9 mouse cellular contexts compared by ENCODE assay signal in genomic region chr14:123659921-123660385, GRCm38 (mm10). TPM values are rescaled to one million over a fixed set of nuclear protein-coding genes. Genes with fewer than 3 reads are reported as not detected.
DNase-seq lines count a peak whose midpoint lies in the region; ATAC-seq and TF ChIP-seq lines count a peak whose summit lies in the region.
"Had no signal": no experiment of that assay in that cellular context is flagged by ENCODE, and none has a peak within 500 bp of the region (broad histone marks: within the 10 kb centered on the region; RNA-seq: fewer than 3 reads in every experiment).

Gene Itgbl1, plus strand, starts transcription at chr14:123659971.

- no peak within 1 kb of the TSS for H3K4me2 ChIP-seq in neural tube, embryonic 15.5 days
- peak within 1 kb of the TSS; percentile 10; the same call in 1 of the 2 replicates for H3K4me2 ChIP-seq in forebrain, postnatal 0 days (ENCODE audit: low read depth)
- no peak within 1 kb of the TSS for H3K4me2 ChIP-seq in liver, postnatal 0 days (ENCODE audit: low read depth, low read length)
- H3K4me2 ChIP-seq in kidney, embryonic 16.5 days (replicated peaks; ENCODE audit: low read depth, low read length), result no peak within 1 kb of the TSS
- no peak within 1 kb of the TSS for H3K4me2 ChIP-seq in stomach, postnatal 0 days (replicated peaks; ENCODE audit: low read depth)

- WGBS in neural tube, embryonic 15.5 days, result 52% methylated on average over 7 of the region's 7 CpGs
- 18% methylated on average over 7 of the region's 7 CpGs for WGBS in forebrain, postnatal 0 days
- 32% methylated on average over 7 of the region's 7 CpGs for WGBS in limb, embryonic 10.5 days
- 52% methylated on average over 7 of the region's 7 CpGs for WGBS in liver, postnatal 0 days (ENCODE audit: insufficient replicate concordance)
- 40% methylated on average over 7 of the region's 7 CpGs for WGBS in kidney, embryonic 16.5 days
- 38% methylated on average over 7 of the region's 7 CpGs for WGBS in stomach, postnatal 0 days

- no peak; the same call in 1 of the 2 replicates for TF ChIP-seq CTCF in forebrain, postnatal 0 days (IDR thresholded peaks at IDR 0.05; ENCODE audit: low read depth)
- TF ChIP-seq CTCF in liver, postnatal 0 days (IDR thresholded peaks at IDR 0.05; ENCODE audit: low read depth), result no peak
- no peak for TF ChIP-seq CTCF in stomach, postnatal 0 days (IDR thresholded peaks at IDR 0.05; ENCODE audit: low read depth)

- H3K9ac ChIP-seq in neural tube, embryonic 15.5 days (replicated peaks), result no peak within 1 kb of the TSS
- no peak within 1 kb of the TSS for H3K9ac ChIP-seq in forebrain, postnatal 0 days
- no peak within 1 kb of the TSS for H3K9ac ChIP-seq in liver, postnatal 0 days (replicated peaks)
- no peak within 1 kb of the TSS for H3K9ac ChIP-seq in kidney, embryonic 16.5 days (replicated peaks; ENCODE audit: low read length)
- no peak within 1 kb of the TSS for H3K9ac ChIP-seq in stomach, postnatal 0 days (ENCODE audit: low read length)

- H3K36me3 ChIP-seq in neural tube, embryonic 15.5 days, result no peaks in the 10 kb centered on the region
- no peaks in the 10 kb centered on the region for H3K36me3 ChIP-seq in forebrain, postnatal 0 days (ENCODE audit: insufficient read depth)
- no peaks in the 10 kb centered on the region for H3K36me3 ChIP-seq in limb, embryonic 10.5 days
- H3K36me3 ChIP-seq in liver, postnatal 0 days (replicated peaks; ENCODE audit: insufficient read depth, low read length), result no peaks in the 10 kb centered on the region
- H3K36me3 ChIP-seq in kidney, embryonic 16.5 days (ENCODE audit: insufficient read depth, low read length), result no peaks in the 10 kb centered on the region
- no peaks in the 10 kb centered on the region for H3K36me3 ChIP-seq in stomach, postnatal 0 days (ENCODE audit: control insufficient read depth, insufficient read depth, low read length)

- H3K27me3 ChIP-seq in neural tube, embryonic 15.5 days (replicated peaks), result no peaks in the 10 kb centered on the region
- H3K27me3 ChIP-seq in forebrain, postnatal 0 days (ENCODE audit: insufficient read depth, low read length), result no peaks in the 10 kb centered on the region
- H3K27me3 ChIP-seq in limb, embryonic 10.5 days (ENCODE audit: low read depth, poor library complexity, severe bottlenecking), result no peaks in the 10 kb centered on the region
- H3K27me3 ChIP-seq in liver, postnatal 0 days (ENCODE audit: insufficient read depth, low read length), result no peaks in the 10 kb centered on the region
- no peaks in the 10 kb centered on the region for H3K27me3 ChIP-seq in kidney, embryonic 16.5 days (ENCODE audit: insufficient read depth, low read length)
- no peaks in the 10 kb centered on the region for H3K27me3 ChIP-seq in stomach, postnatal 0 days (ENCODE audit: control insufficient read depth, insufficient read depth, low read length)

- no peaks in the 10 kb centered on the region for H3K9me3 ChIP-seq in neural tube, embryonic 15.5 days (replicated peaks)
- no peaks in the 10 kb centered on the region for H3K9me3 ChIP-seq in forebrain, postnatal 0 days (ENCODE audit: low read length)
- H3K9me3 ChIP-seq in limb, embryonic 10.5 days (replicated peaks), result no peaks in the 10 kb centered on the region
- H3K9me3 ChIP-seq in liver, postnatal 0 days (ENCODE audit: low read length), result no peaks in the 10 kb centered on the region
- H3K9me3 ChIP-seq in kidney, embryonic 16.5 days (ENCODE audit: low read length), result no peaks in the 10 kb centered on the region
- H3K9me3 ChIP-seq in stomach, postnatal 0 days (ENCODE audit: control insufficient read depth, low read length), result no peaks in the 10 kb centered on the region

- intact Hi-C loops in heart, postnatal 25 days (cut with DNase I), result no loop called here

- H3K27ac ChIP-seq in neural tube, embryonic 15.5 days (replicated peaks), result no peak within 1 kb of the TSS
- H3K27ac ChIP-seq in forebrain, postnatal 0 days (ENCODE audit: low read depth, low read length), result peak within 1 kb of the TSS; percentile 43; the same call in 1 of the 2 replicates
- H3K27ac ChIP-seq in limb, embryonic 10.5 days, result no peak within 1 kb of the TSS
- H3K27ac ChIP-seq in liver, postnatal 0 days (ENCODE audit: low read depth), result no peak within 1 kb of the TSS
- H3K27ac ChIP-seq in kidney, embryonic 16.5 days (ENCODE audit: low read length), result no peak within 1 kb of the TSS
- H3K27ac ChIP-seq in stomach, postnatal 0 days (replicated peaks), result no peak within 1 kb of the TSS

- H3K4me3 ChIP-seq in neural tube, embryonic 15.5 days (replicated peaks), result no peak within 1 kb of the TSS
- H3K4me3 ChIP-seq in forebrain, postnatal 0 days (ENCODE audit: low read depth, low read length), result no peak within 1 kb of the TSS
- H3K4me3 ChIP-seq in limb, embryonic 10.5 days, result no peak within 1 kb of the TSS
- no peak within 1 kb of the TSS for H3K4me3 ChIP-seq in liver, postnatal 0 days (ENCODE audit: low read depth, low read length)
- H3K4me3 ChIP-seq in kidney, embryonic 16.5 days (ENCODE audit: low read length), result no peak within 1 kb of the TSS
- no peak within 1 kb of the TSS for H3K4me3 ChIP-seq in stomach, postnatal 0 days (ENCODE audit: low read depth, low read length)
- H3K4me3 ChIP-seq: myocyte had no signal

- TF ChIP-seq EP300 in liver, postnatal 0 days (IDR thresholded peaks at IDR 0.05; ENCODE audit: low read depth), result no peak
- TF ChIP-seq EP300 in stomach, postnatal 0 days (optimal IDR thresholded peaks at IDR 0.05), result no peak

- H3K4me1 ChIP-seq in neural tube, embryonic 15.5 days, result peaks cover 4% of the 10 kb centered on the region
- H3K4me1 ChIP-seq in forebrain, postnatal 0 days (ENCODE audit: insufficient read depth), result no peaks in the 10 kb centered on the region
- peaks cover 10% of the 10 kb centered on the region; the same call in 1 of the 2 replicates for H3K4me1 ChIP-seq in limb, embryonic 10.5 days
- H3K4me1 ChIP-seq in liver, postnatal 0 days (ENCODE audit: insufficient read depth), result no peaks in the 10 kb centered on the region
- peaks cover 5% of the 10 kb centered on the region; the same call in 1 of the 2 replicates for H3K4me1 ChIP-seq in kidney, embryonic 16.5 days (ENCODE audit: insufficient read depth, low read length)
- H3K4me1 ChIP-seq in stomach, postnatal 0 days (replicated peaks; ENCODE audit: control insufficient read depth, insufficient read depth), result no peaks in the 10 kb centered on the region

- peak; percentile 20 for DNase-seq in neural tube, embryonic 10.5 days (ENCODE audit: extremely low spot score, low spot score)
- peak; percentile 70 for DNase-seq in forebrain, postnatal 0 days
- peak; percentile 5 for DNase-seq in heart, postnatal 25 days (ENCODE audit: low spot score)
- peak; percentile 30 for DNase-seq in limb, embryonic 10.5 days (ENCODE audit: low spot score)
- DNase-seq in liver, postnatal 0 days, result no peak
- DNase-seq in stomach, postnatal 0 days (ENCODE audit: low spot score), result no peak

- ATAC-seq in neural tube, embryonic 15.5 days (ENCODE audit: low FRiP score), result no peak
- ATAC-seq in forebrain, postnatal 0 days, result peak; percentile 91
- no peak for ATAC-seq in liver, postnatal 0 days
- no peak for ATAC-seq in kidney, embryonic 16.5 days (ENCODE audit: low FRiP score, low TSS enrichment)
- no peak for ATAC-seq in stomach, postnatal 0 days (ENCODE audit: low FRiP score, low TSS enrichment)

RNA-seq across cellular contexts. Expression of gene Itgbl1, which starts in this region (rescaled TPM):
- 3.0 and 4.4 TPM in 2 replicates for polyA plus RNA-seq in neural tube, embryonic 15.5 days (2015; fragmentation: Nextera tagmentation; extraction: Ambion mirVana)
- total RNA-seq in forebrain, postnatal 0 days (2014; rRNA removed), result 3.7 and 4.0 TPM in 2 replicates
- 4.5 and 4.8 TPM in 2 replicates for polyA plus RNA-seq in forebrain, postnatal 0 days (2015; fragmentation: Nextera tagmentation; extraction: Ambion mirVana)
- 1 to 10 TPM; 4.3 to 4.9 TPM for total RNA-seq in heart, postnatal 25 days (2021)
- polyA plus RNA-seq in limb, embryonic 10.5 days (2016; fragmentation: Nextera tagmentation; extraction: Ambion mirVana), result not detected in 2 replicates
- 0.04 TPM in 1 of 2 replicates, not detected in the other for polyA plus RNA-seq in liver, postnatal 0 days (2015; fragmentation: Nextera tagmentation; extraction: Ambion mirVana)
- polyA plus RNA-seq in kidney, embryonic 16.5 days (2015; fragmentation: Nextera tagmentation; extraction: Ambion mirVana), result 0.05 and 0.15 TPM in 2 replicates
- 0.18 and 0.19 TPM in 2 replicates for polyA plus RNA-seq in stomach, postnatal 0 days (2015; fragmentation: Nextera tagmentation; extraction: Ambion mirVana)

Comparison
In these comparisons a context has a peak if more than half of its experiments do, and no peak if none do; other contexts are left out.
1. Peak in DNase-seq in limb, embryonic 10.5 days; RNA of the gene not detected or under 1 TPM.
2. DNase-seq: peak in neural tube, embryonic 10.5 days (single experiment), forebrain, postnatal 0 days (single experiment) and heart, postnatal 25 days (single experiment); none in liver, postnatal 0 days (single experiment) and stomach, postnatal 0 days (single experiment).